Mouse (Mus musculus) stomach, embryonic 14.5 days (tissue): ENCODE results near the gene Ralgps1. TPM values are rescaled to one million over a fixed set of nuclear protein-coding genes. Genes with fewer than 3 reads are reported as not detected.

ENCODE experiments used
- ATAC-seq: fragments of 200-750 bp; cut with Nextera tagmentation; 2 replicates; pipeline ENCODE4 v1.8.0; 2017; ENCODE audit warnings: low read depth, moderate TSS enrichment; ENCODE audit not compliant: insufficient number of reproducible peaks, insufficient read depth, low FRiP score
- H3K27ac ChIP-seq: fragments of 300-500 bp; sonication (generic); 2 replicates; pipeline ENCODE4 v1.5.1; 2014; ENCODE audit warnings: mild to moderate bottlenecking, low read length, moderate library complexity, mixed read lengths
- H3K27me3 ChIP-seq: fragments of 300-500 bp; sonication (generic); 2 replicates; pipeline ENCODE4 v1.6.1; 2014; ENCODE audit warnings: low read length, control low read depth, mixed read lengths; ENCODE audit not compliant: control insufficient read depth, insufficient read depth
- H3K36me3 ChIP-seq: fragments of 300-500 bp; sonication (generic); 2 replicates; pipeline ENCODE4 v1.6.1; 2014; ENCODE audit warnings: mild to moderate bottlenecking, control low read depth, low read length, moderate library complexity, mixed read lengths; ENCODE audit not compliant: control insufficient read depth, insufficient read depth
- H3K4me1 ChIP-seq: fragments of 300-500 bp; sonication (generic); 2 replicates; pipeline ENCODE4 v1.6.1; 2014; ENCODE audit warnings: low read length, control low read depth, mixed read lengths; ENCODE audit not compliant: control insufficient read depth, insufficient read depth
- H3K4me2 ChIP-seq: fragments of 300-500 bp; sonication (generic); replicated peaks from 2 replicates; pipeline ENCODE4 v1.6.1; 2014; ENCODE audit warnings: low read depth, low read length, control low read depth
- H3K4me3 ChIP-seq: fragments of 300-500 bp; sonication (generic); 2 replicates; pipeline ENCODE4 v1.5.1; 2014; ENCODE audit warnings: low read depth, low read length, control low read depth
- H3K9ac ChIP-seq: fragments of 300-500 bp; sonication (generic); replicated peaks from 2 replicates; pipeline ENCODE4 v1.6.1; 2014; ENCODE audit warnings: low read depth, mild to moderate bottlenecking, control low read depth, low read length, moderate library complexity, mixed read lengths
- H3K9me3 ChIP-seq: fragments of 300-500 bp; sonication (generic); 2 replicates; pipeline ENCODE4 v1.6.1; 2016; ENCODE audit warnings: low read depth, low read length, control low read depth; ENCODE audit not compliant: control insufficient read depth
- WGBS: fragments of 180-500 bp; shearing (Covaris S2); extraction: QIAGEN DNeasy Blood & Tissue Kit; methylation state at CpG from one replicate; pipeline ENCODE4 v1.1.7; 2014; 5-methylcytosine and 5-hydroxymethylcytosine counted together
- polyA plus RNA-seq: library from polyadenylated mRNA; unstranded; fragments of >200 nt; fragmentation: Nextera tagmentation; extraction: Ambion mirVana; gene quantifications from 2 replicates; pipeline ENCODE4 v1.2.1, GENCODE M21; 2014

Ralgps1 gene
- polyA plus RNA-seq, 1 experiment from 2014 or later = 12.4 TPM

DNA sequence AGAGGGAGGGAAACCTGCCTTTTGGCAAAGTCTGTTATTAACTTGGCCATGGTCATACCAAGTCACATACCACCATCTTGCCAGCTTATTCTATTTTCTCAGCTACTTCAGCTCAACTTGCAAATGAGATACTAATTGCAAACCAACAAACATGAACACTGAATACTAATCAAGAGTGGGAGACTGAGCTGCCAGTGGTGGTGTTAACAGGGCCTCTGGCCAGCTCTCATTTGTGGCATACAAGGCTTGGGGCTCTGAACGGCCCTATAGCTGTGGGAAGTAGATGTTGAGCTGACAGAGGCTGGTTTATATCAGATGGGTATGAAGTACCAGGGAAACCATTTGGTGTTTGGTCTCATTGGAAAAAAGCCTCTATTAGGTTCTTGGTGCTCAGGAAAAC is 104.2 kb downstream of the Ralgps1 start:
- Histone ChIP-seq H3K27ac (no peak overlapping the region), H3K4me2 (no peak overlapping the region), H3K36me3 (no peaks in the 10 kb centered on the region), H3K4me3 (no peak overlapping the region), H3K4me1 (peaks cover 12% of the 10 kb centered on the region; the same call in 1 of the 2 replicates), H3K9ac (no peak overlapping the region), H3K27me3 (no peaks in the 10 kb centered on the region), H3K9me3 (no peaks in the 10 kb centered on the region)
- WGBS = 74% methylated on average over 1 of the region's 1 CpGs
- no peak for ATAC-seq

DNA sequence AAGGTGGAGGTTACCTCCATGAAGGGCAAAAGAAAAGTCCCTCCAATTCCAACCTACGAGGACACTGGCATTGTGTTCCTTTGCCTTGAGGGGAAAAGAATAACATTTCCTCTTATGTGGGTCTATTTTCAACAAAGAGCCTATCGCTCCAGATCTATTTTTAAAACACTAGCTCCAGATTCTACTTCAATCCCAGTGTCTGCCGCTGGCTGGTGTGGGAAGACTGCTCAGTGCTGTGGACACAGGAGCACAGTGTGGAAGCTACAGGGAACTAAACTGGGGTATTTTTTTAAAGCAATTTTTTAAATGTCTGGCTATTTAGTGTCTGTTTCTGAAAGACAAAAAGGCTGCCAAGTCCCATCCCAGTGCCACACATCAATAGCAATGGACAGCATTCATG is 105.5 kb downstream of the Ralgps1 start:
- Histone ChIP-seq H3K4me3 (no peak overlapping the region), H3K9ac (no peak overlapping the region), H3K27me3 (no peaks in the 10 kb centered on the region), H3K27ac (peak overlapping the region; percentile 69; the same call in 1 of the 2 replicates), H3K36me3 (no peaks in the 10 kb centered on the region), H3K4me1 (peaks cover 12% of the 10 kb centered on the region; the same call in 1 of the 2 replicates), H3K4me2 (no peak overlapping the region), H3K9me3 (no peaks in the 10 kb centered on the region)
- WGBS = 55% methylated on average over 3 of the region's 3 CpGs
- no peak for ATAC-seq

DNA sequence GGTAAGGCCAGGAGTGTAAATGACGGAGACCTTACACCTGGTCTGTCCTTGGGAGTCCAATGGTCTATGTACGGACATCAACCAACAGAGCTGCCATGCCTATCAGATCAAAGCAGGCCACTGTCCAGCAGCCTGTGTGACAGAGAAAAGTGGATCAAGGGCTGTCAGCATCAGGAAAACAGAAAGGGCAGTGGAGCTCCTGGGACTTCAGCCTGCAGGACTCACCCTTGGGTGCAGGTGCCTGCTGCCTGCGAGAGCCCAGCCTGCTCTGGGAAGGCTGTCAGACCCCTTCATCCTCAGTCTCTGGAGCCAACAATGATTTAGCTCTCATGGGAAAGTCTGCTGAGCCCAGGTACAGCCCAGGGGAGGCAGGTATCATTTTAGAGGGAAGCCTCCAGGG is 109.8 kb downstream of the Ralgps1 start:
- WGBS = 100% methylated on average over 3 of the region's 3 CpGs
- Histone ChIP-seq H3K9ac (no peak overlapping the region), H3K27ac (no peak overlapping the region), H3K4me2 (no peak overlapping the region), H3K9me3 (no peaks in the 10 kb centered on the region), H3K4me3 (no peak overlapping the region), H3K36me3 (no peaks in the 10 kb centered on the region), H3K4me1 (peaks cover 9% of the 10 kb centered on the region; the same call in 1 of the 2 replicates), H3K27me3 (no peaks in the 10 kb centered on the region)
- no peak for ATAC-seq

DNA sequence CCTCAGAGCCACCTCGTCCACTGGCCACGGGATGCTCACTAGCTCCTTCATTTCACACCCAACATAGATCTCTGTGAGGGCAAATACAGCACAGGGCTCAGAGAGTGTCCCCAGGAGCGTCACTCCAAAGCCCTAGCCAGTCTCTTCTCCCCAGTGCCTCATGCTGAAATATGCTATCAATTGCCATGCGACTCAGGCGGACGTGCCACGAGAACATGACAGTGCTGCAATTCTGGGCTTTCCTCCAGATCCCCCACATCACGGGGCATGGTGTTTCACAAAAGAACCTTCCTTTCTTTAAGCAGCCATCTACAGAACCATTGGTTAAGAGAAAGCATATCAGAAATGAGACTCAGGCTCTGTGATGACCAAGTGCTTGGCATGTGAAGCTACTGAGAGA is 110.5 kb downstream of the Ralgps1 start:
- Histone ChIP-seq H3K4me3 (no peak overlapping the region), H3K27ac (no peak overlapping the region), H3K9ac (no peak overlapping the region), H3K4me1 (peaks cover 8% of the 10 kb centered on the region; the same call in 1 of the 2 replicates), H3K9me3 (no peaks in the 10 kb centered on the region), H3K4me2 (no peak overlapping the region), H3K36me3 (no peaks in the 10 kb centered on the region), H3K27me3 (no peaks in the 10 kb centered on the region)
- ATAC-seq = no peak
- WGBS = 90% methylated on average over 8 of the region's 8 CpGs

DNA sequence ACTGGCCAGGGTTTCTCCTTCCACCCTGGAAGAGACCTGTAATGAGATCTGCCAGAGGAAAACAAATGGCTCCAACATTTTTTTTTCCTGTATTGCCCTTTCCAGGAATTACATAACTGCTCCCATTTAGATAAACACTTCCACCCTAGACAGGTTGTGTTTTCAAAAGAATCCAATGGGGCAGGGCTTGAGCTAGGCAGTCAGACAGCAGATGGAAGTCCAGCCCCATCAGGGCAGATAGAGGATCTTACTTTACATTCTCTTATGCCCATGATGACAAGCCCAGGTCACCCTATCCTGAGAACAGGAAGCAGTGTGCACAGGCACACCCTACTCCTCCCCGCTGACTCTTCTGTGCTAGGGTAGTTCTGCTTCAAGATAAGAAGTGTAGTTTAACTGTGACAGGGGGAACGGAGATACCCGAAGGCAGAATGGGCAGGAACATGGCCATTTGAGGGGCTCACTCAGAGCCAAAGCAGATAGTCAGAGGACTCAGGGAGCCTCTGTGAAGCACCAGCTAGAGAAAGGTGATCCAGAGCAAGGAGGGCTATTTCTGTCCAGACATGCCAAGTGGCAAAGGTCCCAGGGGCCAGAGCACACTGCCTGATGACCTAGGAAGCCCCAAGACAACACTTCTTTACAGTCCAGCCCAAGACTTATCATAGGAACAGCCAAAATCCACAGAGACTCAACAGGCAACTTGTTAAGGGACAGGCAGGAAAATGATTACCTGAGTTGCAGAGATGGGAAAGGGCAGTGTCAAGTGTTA is 114.3 kb downstream of the Ralgps1 start:
- no peak overlapping the region for H3K9ac ChIP-seq
- H3K4me2 ChIP-seq = no peak overlapping the region
- H3K9me3 ChIP-seq = no peaks in the 10 kb centered on the region
- ATAC-seq = peak; percentile 18; the same call in 1 of the 2 replicates
- no peaks in the 10 kb centered on the region for H3K27me3 ChIP-seq
- H3K4me1 ChIP-seq = peaks cover 13% of the 10 kb centered on the region
- H3K4me3 ChIP-seq = no peak overlapping the region
- H3K36me3 ChIP-seq = no peaks in the 10 kb centered on the region
- H3K27ac ChIP-seq = no peak overlapping the region
- 84% methylated on average over 3 of the region's 3 CpGs for WGBS

DNA sequence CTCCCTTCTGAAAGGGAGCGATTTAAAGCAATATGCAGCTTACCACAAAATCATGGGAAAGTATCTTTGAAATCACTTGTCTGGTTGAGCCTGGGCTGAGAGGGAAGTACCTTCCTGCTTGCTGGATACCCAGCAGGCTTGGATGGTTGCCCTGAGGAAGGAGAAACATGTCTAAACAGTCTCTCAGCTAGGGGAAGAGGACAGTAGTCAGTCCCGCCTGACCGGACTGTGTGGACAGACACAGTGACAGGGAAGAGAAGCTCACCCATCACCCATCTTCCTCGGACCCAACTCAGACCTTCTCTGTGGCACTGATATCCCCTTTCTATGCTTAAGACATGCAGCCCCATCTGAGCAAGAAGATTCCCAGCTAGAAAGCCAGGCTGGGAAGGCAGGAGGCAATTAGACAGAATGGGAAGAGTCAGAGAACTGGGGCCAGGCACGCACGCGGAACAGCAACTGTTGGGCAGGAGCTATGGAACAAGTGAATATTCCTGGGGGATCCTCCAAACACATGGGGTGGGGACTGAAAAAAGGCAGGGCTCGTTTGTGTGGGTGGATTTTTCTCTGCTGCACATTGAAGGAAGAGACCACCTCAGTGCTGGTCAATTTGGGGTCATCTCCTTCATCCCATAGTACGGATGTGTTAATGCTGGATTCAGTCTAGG is 116.8 kb downstream of the Ralgps1 start:
- Histone ChIP-seq H3K9ac (no peak overlapping the region), H3K36me3 (no peaks in the 10 kb centered on the region), H3K9me3 (no peaks in the 10 kb centered on the region), H3K4me3 (no peak overlapping the region), H3K27ac (no peak overlapping the region), H3K4me2 (no peak overlapping the region), H3K27me3 (no peaks in the 10 kb centered on the region), H3K4me1 (peaks cover 20% of the 10 kb centered on the region)
- 85% methylated on average over 9 of the region's 9 CpGs for WGBS
- ATAC-seq = no peak

DNA sequence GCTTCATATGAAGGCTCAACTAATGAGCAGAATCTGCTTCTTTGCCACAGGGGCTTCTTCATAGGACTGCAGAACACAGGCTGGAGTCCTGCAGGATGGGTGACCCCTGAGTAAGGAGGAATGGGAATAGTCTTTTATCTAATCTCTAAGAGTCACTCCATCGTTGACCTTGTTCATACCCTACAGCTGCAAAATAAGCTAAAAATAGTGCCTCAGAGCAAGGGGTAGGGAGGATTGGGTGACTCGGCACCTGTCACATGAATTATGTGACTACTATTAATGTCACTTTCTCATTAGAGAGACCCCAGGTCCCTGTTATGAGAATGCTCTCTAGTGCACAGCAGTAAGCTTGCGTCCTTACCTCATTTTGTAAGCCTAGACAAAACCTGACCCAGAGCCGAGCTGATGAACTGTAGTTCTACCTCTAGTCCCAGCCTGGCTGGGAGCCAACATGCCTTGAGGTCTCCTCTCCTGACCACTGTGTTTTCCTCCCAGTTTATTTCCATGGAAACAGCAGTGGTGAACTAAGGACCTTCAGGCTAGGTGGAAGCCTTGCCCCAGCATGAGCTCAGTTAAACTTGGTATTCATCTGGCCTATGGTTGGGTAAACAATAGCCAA is 117.6 kb downstream of the Ralgps1 start:
- 46% methylated on average over 4 of the region's 4 CpGs for WGBS
- H3K36me3 ChIP-seq = no peaks in the 10 kb centered on the region
- ATAC-seq = no peak
- no peak overlapping the region for H3K27ac ChIP-seq
- H3K9ac ChIP-seq = no peak overlapping the region
- peaks cover 20% of the 10 kb centered on the region for H3K4me1 ChIP-seq
- no peaks in the 10 kb centered on the region for H3K27me3 ChIP-seq
- H3K9me3 ChIP-seq = no peaks in the 10 kb centered on the region
- H3K4me2 ChIP-seq = no peak overlapping the region
- H3K4me3 ChIP-seq = no peak overlapping the region

DNA sequence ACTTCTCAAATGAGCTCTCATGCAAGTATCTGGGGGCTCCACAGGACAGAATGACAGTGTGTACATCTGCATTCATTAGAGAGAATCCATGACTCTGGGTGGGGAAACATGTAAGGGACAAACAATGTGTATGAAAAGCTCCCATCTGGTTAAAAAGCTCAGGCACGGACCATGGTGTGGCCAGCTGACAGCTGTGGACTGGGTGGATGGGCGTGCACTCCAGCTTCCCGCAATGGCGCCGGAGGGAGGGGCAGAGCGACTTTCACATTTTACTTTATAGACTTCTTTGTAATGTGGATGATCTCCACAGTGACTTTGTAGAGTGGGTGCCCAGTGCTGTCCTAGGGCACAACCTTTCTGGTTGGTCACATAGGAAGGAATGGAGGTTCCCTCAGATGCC is 118.5 kb downstream of the Ralgps1 start:
- Histone ChIP-seq H3K4me1 (peaks cover 20% of the 10 kb centered on the region), H3K4me3 (no peak overlapping the region), H3K27me3 (no peaks in the 10 kb centered on the region), H3K27ac (no peak overlapping the region), H3K9me3 (no peaks in the 10 kb centered on the region), H3K36me3 (no peaks in the 10 kb centered on the region), H3K4me2 (no peak overlapping the region), H3K9ac (no peak overlapping the region)
- no peak for ATAC-seq
- 82% methylated on average over 6 of the region's 6 CpGs for WGBS
